Mouse (Mus musculus) urinary bladder, postnatal 14 days (tissue): ENCODE data around the gene Cyp4a30b.
"Not testable (repeated sequence)": the region's sequence is repeated elsewhere in the genome, so short reads cannot be mapped to it uniquely, and the experiment has no call there.

ENCODE experiments used
- DNase-seq: peaks from one replicate; pipeline ENCODE4 v3.0.0; 2021; ENCODE audit warnings: low spot score

The Cyp4a30b gene

DNA sequence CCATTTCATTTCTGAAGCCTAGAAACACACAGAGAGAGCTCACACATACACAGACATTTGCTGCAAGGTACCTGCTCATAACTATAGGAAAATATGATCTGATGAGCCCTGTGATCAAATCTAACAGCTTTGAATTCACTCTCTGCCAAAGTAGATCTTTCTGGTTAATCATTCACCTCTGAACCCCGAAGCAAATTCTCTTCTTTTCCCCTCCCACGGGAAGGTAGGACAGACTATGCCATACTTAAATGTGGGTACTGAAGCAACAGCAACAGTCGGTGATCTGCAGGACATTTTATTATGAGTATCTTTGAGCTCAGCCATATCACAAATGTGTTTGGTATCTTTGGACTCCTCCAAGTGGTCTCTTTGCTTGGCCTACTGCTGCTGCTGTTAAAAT, at the start of gene Cyp4a30b:
TSS of gene Cyp4a30b (plus strand) at position 301 of the 400 bp plus-strand sequence.
- no peak for DNase-seq

DNA sequence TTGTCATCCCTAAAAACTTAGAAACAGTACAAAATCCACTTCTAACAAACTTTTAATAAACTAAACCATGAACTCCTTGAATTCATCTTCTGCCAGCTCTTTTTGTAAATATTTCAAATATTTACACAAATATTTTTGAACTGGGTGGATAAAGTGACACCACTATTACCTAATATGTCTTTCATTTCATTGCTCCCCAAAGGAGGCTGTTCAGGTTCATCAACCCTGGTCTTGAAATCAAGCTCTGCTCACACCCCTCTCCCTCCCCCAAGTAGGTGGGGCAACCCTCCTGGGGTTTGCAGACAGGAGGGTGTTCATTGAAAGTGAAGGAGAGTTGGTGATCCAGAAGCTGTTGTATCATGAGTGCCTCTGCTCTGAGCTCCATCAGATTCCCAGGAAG, 41.1 kb upstream of the Cyp4a30b start, which contains the start of gene Cyp4a12b:
TSS of gene Cyp4a12b (plus strand) at position 301 of the 400 bp plus-strand sequence.
- DNase-seq = not testable (repeated sequence)

DNA sequence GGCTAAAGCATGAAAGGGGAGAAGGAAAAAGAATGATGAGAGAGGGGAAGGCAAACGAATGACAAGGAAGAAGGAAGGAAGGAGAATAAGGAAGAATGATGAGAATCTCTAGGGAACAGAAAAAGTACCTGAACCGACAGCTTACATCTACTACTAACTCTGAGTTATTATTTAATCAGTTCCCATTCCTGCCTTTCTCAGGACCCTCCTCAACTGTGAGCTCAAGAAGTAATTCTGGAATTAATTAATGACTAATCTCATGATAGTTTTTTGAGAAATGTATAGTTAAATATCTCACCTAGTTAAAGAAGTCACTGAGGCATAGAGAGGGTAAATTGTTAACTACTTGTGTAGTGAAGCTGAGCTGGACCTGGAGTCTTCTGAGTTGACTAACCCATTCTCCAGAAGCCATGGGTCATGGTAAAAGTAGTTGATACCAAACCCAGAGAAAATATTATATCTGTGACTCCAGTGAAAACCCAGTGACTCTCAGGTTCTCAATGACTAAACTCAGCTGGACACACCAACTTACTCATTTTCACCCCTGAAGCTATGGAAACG, 1.7 kb upstream of the Cyp4a30b start:
- no peak for DNase-seq

DNA sequence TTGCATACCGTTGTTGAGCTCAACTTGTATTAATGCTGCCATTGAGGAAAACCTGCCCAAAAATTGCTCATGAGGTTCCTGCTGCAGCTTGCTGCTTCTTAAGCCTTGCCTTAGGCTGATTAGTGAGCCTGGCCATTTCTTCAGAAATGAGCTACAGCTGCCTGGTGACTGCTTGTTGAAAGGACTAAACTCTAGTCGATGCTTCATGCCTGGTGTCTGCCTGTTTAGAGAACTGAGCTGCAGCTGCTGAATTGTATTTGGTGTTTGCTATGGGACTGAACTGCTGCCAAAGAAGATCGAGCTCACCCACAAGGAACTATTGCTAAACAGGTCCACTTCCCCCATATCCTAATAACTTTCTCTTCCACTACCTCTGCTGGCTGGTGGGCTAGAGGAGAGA, 21.2 kb downstream of the Cyp4a30b start:
- not testable (repeated sequence) for DNase-seq

DNA sequence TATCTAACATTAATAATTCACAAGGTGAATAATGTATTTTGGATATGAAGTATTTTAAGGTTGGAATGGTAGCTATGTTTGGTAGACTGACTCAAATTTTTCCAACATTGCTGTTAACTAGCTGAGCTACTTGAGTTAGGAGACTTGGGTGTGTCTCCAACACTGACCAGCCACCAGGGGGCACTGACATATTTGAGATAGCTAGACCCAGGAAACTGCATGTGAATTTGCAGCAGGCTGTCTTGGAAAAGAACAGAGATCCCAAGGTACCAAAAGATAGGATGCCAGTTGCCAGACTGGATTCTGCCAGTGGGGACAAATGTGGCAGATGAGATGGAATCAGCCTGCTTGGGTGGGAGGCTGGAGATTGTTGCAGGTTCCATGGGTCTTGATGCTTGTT, 23.6 kb downstream of the Cyp4a30b start:
- DNase-seq = not testable (repeated sequence)

DNA sequence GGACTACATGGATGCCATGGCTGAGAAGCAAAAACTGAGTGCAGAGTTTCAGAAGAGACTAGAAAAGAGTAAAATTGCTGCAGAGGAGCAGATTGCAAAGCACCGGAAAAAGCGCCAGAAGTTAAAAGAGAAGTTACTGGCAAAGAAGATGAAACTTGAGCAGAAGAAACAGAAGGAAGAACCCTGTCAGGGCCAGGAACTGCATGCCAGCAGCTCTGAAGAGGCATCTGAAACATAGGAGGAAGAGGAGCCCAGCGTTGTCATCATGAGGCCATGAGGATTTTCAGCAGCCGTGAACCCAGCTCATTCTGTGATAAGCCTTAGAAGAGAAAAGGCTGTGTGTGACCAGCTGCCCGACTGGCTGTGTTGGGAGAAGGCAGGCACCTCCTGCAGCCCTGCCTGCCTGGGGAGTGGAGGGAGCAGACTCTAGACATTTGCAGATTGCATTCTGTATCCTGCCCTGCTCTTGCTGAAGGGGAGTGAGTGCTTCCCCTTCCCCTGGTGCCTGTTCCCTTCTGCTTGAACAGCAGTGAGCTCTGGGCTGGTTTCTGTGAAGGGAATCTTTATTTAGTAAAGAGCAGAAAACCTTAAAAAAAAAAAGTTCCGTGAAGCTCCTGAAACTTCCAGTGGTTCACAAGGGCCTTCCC, 28.7 kb downstream of the Cyp4a30b start:
- DNase-seq = no peak

DNA sequence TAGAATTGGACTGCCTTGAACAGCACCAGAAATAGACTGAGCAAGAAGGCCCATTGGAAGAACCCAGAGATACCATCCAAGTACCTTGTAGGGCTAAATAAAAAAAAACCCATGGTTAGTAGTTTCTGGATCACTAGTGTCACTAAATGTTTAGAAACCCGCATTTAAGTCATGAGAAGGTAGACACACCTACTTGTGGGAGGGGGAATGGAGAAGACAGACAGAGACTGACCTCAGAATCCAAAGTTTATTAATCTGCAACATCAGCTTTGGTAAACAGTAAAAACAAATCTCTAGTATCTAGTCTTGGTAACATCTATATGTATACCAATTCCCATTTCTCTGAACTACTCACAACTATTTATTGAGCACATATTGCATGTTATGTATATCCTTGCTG, 43.6 kb downstream of the Cyp4a30b start, which contains the start of gene Cyp4a14:
TSS of gene Cyp4a14 (minus strand) at position 142 of the 400 bp plus-strand sequence.
- DNase-seq = no peak

DNA sequence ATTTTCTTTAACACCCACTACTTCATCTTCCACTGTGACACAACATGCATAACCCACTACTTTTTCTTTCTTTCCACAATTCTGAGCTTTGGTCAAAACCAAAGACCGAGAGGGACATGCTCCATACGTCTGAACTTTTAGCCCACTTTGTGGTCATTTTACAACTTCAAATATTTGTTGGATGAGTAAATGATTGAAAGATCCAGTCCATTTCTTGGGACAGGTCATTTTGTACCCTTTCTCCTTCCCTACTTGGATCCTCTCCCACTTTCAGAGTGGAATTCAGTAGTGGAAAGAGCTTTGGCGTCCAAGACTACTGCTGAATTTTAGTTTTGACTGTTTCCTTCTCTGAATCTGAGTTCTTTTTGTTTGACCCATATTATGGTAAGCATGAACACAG, 45.1 kb downstream of the Cyp4a30b start:
- DNase-seq = no peak

DNA sequence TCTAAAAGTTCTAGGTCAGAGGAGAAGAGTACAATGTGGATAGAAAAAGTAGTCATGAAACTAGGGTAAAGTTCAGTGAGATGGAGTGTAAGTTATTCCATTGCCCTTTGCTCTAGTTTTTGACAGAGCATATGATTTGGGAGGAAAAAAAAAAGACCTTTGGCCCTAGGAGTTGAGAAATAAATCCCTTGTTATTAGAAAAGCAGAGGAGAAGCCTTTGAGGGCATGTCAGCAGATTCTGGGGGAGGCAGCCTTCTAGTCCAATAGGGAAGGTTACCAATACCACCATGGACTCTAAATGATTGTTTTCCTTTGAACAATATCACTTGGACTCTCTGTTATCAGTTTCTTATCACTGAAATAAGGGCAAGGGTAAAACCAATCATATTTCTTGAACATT, 61.6 kb downstream of the Cyp4a30b start:
- not testable (repeated sequence) for DNase-seq

DNA sequence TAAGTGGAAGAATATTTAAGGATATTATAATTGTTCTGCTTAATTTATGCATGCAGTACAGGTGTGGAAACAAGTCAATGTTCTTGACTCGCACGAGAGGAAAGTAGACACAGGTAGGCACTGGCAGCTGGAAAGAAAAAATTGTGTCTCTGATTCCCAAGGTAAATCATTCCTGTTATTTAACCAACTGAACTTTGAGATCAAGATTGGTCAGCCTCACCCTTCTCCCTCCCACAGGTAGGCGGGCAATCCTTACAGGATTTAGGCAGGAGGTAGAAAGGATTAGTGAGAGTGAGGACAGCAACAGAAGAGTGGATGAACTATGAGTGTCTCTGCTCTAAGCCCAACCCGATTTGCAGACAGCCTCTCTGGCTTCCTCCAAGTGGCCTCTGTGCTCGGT, 65.6 kb downstream of the Cyp4a30b start, which contains the start of gene Cyp4a10:
TSS of gene Cyp4a10 (plus strand) at position 265 of the 400 bp plus-strand sequence.
- DNase-seq = not testable (repeated sequence)

DNA sequence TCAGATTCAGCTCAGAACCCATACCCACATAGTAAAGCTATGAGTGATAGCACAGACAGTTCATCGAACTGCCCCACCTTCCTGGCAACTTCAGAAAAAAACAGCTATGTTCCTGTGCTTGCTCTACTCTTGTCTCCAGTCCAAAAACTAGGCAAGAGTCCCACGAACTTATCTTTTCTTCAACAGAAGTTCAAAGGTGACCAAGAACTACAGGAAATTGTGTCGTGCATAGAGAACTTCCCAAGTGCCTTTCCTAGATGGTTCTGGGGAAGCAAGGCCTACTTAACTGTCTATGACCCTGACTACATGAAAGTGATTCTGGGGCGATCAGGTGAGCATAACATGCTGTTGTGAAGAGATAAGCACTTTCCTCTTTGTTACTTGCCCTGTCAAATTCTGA, 67.0 kb downstream of the Cyp4a30b start:
- DNase-seq = no peak
